Mouse (Mus musculus) ES-CJ7 (cell line): ENCODE measurements around the gene Klrg1.

ENCODE experiments used
- DNase-seq: peaks from one replicate; pipeline ENCODE4 v3.0.0; 2011; ENCODE audit warnings: low read depth, low spot score

Gene Klrg1

GRCm38 (mm10) chr6:122293121-122293520 lies 10.4 kb upstream of the Klrg1 start:
- no peak for DNase-seq

- DNase-seq: no peak
Observed at GRCm38 (mm10) chr6:122292184-122292583, 9.5 kb upstream of the Klrg1 start.

GRCm38 (mm10) chr6:122291735-122292134 lies 9.1 kb upstream of the Klrg1 start:
- no peak for DNase-seq

DNA sequence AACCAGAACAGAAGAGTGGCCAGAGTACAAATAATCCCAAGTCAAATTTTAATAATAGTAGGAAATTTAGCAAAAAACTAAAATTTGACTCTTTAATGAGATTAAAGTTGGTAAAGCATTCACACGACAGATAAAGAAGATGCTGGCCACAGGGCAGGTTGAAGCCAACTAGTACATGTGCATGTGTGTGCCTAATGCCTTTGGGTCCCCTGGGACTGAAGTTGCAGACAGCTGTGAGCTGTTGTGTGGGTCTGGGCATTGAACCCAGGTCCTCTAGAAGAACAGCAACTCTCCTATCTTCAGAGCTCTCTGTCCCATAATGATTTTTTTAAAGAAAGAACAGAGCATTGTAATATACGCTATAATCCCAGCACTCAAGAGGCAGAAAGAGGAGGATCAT lies 8.6 kb upstream of the Klrg1 start:
- DNase-seq: no peak

DNA sequence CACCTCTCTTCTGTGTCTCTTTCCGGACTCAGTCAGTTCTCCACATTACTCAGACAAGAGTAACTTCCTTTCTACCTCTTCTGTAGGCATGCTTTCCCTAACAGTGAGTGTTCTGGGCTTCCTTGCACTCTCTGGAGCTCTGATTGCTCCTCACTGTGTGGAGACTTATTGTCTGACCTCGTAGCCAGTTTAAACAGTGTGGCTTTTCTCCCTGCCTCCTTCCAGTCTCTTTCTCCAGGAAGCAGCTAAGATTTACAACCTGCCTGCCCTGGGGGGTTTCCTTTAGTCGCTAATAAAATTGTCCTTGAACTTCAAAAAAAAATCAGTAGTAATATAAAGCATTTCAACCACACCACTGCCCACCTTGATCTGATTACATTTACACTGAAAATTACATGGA lies 7.6 kb upstream of the Klrg1 start:
- no peak for DNase-seq

- no peak for DNase-seq
Observed at GRCm38 (mm10) chr6:122289313-122289712, 6.6 kb upstream of the Klrg1 start.

GRCm38 (mm10) chr6:122288263-122288662 lies 5.6 kb upstream of the Klrg1 start:
- DNase-seq: no peak

DNA sequence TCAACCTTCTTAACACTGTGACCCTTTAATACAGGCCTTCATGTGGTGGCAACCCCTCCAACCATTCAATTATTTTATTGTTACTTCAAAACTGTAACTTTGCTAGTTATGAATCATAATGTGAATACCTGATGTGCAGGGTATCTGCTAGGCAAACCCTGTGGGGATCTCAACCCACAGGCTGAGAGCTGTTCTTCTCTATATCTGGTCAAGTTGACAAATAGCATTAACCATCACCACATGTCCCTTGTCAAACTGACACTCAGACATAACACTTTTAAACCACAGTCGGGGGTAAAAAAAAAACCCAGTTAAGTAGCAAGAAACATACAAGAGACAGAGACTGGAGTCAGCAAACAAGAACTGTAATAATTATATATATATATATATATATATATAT lies 2.1 kb upstream of the Klrg1 start:
- no peak for DNase-seq

DNA sequence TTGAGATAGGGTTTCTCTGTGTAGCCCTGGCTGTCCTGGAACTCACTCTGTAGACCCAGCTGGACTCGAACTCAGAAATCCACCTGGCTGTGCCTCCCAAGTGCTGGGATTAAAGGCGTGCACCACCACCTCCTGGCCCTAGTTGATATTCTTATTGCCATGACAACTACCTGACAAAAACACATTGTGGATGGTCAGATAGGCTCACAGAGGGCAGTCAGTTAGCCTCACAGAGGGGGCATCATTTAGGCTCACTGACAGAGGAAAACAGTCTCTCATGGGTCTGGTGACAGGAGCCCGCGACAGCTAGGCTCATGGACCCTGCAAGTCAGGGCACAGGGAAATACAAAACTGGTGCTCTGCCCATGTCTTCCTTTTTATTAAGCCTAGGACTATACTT lies 1.6 kb upstream of the Klrg1 start:
- DNase-seq: no peak

GRCm38 (mm10) chr6:122283429-122283828 lies 747 bp upstream of the Klrg1 start:
- no peak for DNase-seq

- DNase-seq: no peak
Observed at GRCm38 (mm10) chr6:122276565-122276964, 6.1 kb downstream of the Klrg1 start.

- DNase-seq: no peak
Observed at GRCm38 (mm10) chr6:122274546-122274945, 8.1 kb downstream of the Klrg1 start.

GRCm38 (mm10) chr6:122270152-122270551 lies 12.5 kb downstream of the Klrg1 start:
- DNase-seq: no peak

DNA sequence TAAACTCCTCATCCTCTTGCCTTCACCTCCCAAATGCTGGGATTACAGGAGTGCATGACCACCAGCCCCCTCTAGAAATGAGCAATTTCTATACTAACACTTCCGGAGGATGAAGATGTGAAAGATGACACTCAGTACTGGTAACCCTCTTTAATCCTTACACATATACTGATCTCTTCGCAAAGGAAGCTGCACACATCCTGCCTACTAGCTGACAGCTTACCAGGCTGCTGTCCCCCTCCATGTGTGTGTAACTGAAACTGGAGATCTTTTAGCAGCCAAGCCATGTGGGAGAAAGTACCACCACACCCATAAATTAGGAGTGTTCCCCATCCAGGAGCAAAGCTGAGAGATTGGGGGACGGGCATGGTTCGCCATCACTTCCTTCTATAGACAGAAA lies 13.5 kb downstream of the Klrg1 start:
- no peak for DNase-seq

GRCm38 (mm10) chr6:122268561-122268960 lies 14.1 kb downstream of the Klrg1 start:
- DNase-seq: no peak

GRCm38 (mm10) chr6:122262543-122262942 lies 20.1 kb downstream of the Klrg1 start:
- no peak for DNase-seq

DNA sequence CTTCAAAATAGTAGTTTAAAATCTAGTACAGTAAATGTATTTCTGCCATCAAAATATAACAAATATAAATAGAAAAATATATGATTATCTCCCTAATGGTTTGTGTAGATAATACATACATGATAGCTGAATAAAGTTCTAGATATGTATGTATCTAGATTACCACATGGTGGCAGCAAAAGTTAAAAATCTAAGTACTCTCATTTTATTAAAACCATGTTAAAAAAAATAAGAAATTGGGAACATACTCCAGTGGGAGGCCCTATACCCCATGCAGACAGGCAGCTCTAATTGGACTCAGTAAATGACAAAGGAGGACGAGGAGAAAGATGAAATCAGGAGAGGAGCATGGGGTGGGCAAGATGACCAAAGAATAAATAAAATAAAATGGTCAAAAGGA lies 30.5 kb downstream of the Klrg1 start:
- DNase-seq: no peak

GRCm38 (mm10) chr6:122250033-122250432 lies 32.6 kb downstream of the Klrg1 start:
- no peak for DNase-seq
